Mouse (Mus musculus) ES-Bruce4 (cell line): ENCODE data around the gene Lrch1. TPM values are rescaled to one million over a fixed set of nuclear protein-coding genes. Genes with fewer than 3 reads are reported as not detected.

Experiments
- H3K27ac ChIP-seq: 2 replicates; pipeline ENCODE4 v1.5.1; 2012; ENCODE audit warnings: low read length, inconsistent platforms; ENCODE audit not compliant: insufficient read depth
- H3K27me3 ChIP-seq: 2 replicates; pipeline ENCODE4 v1.6.1; 2012; ENCODE audit warnings: mild to moderate bottlenecking, low read length, inconsistent platforms; ENCODE audit not compliant: control insufficient read depth, poor library complexity, insufficient read depth, severe bottlenecking
- H3K36me3 ChIP-seq: 2 replicates; pipeline ENCODE4 v1.6.1; 2012; ENCODE audit warnings: inconsistent platforms, mild to moderate bottlenecking, low read length, moderate library complexity; ENCODE audit not compliant: control insufficient read depth, poor library complexity, insufficient read depth, severe bottlenecking
- H3K4me1 ChIP-seq: one replicate; pipeline ENCODE4 v1.8.1; 2011; ENCODE audit warnings: low read length; ENCODE audit not compliant: control insufficient read depth, insufficient read depth
- H3K4me3 ChIP-seq: 2 replicates; pipeline ENCODE4 v1.5.1; 2011; ENCODE audit warnings: low read depth, mild to moderate bottlenecking, low read length
- H3K9ac ChIP-seq: 2 replicates; pipeline ENCODE4 v1.6.1; 2012; ENCODE audit warnings: low read depth, mild to moderate bottlenecking, inconsistent platforms; ENCODE audit not compliant: poor library complexity, severe bottlenecking
- H3K9me3 ChIP-seq: replicated peaks from 2 replicates; pipeline ENCODE4 v1.6.1; 2012; ENCODE audit warnings: mild to moderate bottlenecking, low read length, inconsistent platforms; ENCODE audit not compliant: control insufficient read depth, poor library complexity, insufficient read depth, severe bottlenecking
- CTCF ChIP-seq: IDR thresholded peaks from one replicate; pipeline ENCODE4 v1.8.1; 2011; ENCODE audit warnings: low read depth, low read length
- EP300 ChIP-seq: IDR thresholded peaks from 2 replicates; pipeline ENCODE4 v1.6.1; 2011; ENCODE audit warnings: low read depth, low read length; ENCODE audit not compliant: insufficient read depth
- POLR2A ChIP-seq: IDR thresholded peaks from one replicate; pipeline ENCODE4 v1.8.1; 2011; ENCODE audit warnings: low read length; ENCODE audit not compliant: insufficient read depth
- polyA plus RNA-seq: library from polyadenylated mRNA; stranded (reverse); fragments of >200 nt; gene quantifications from 2 replicates; pipeline ENCODE4 v1.2.4, GENCODE M21; 2011; ENCODE audit warnings: low read depth; ENCODE audit not compliant: missing spikeins, insufficient read depth, insufficient read length

The Lrch1 gene
- polyA plus RNA-seq, 1 experiment, result 17.0 TPM

- Histone ChIP-seq H3K27ac (no peak overlapping the region), H3K9ac (no peak overlapping the region), H3K4me1 (peaks cover 3% of the 10 kb centered on the region), H3K27me3 (no peaks in the 10 kb centered on the region), H3K4me3 (no peak overlapping the region), H3K36me3 (no peaks in the 10 kb centered on the region), H3K9me3 (no peaks in the 10 kb centered on the region)
- TF ChIP-seq CTCF, result no peak
- no peak for TF ChIP-seq POLR2A
- TF ChIP-seq EP300, result no peak
Observed at GRCm38 (mm10) chr14:74879480-74879879, 68.2 kb downstream of the Lrch1 start.

GRCm38 (mm10) chr14:74877287-74877686 lies 70.4 kb downstream of the Lrch1 start:
- Histone ChIP-seq H3K9ac (no peak overlapping the region), H3K36me3 (no peaks in the 10 kb centered on the region), H3K27me3 (no peaks in the 10 kb centered on the region), H3K4me1 (no peaks in the 10 kb centered on the region), H3K27ac (no peak overlapping the region), H3K4me3 (no peak overlapping the region), H3K9me3 (no peaks in the 10 kb centered on the region)
- TF ChIP-seq EP300 (no peak), CTCF (no peak), POLR2A (no peak)

- no peaks in the 10 kb centered on the region for H3K4me1 ChIP-seq
- no peak overlapping the region for H3K27ac ChIP-seq
- H3K9me3 ChIP-seq, result no peaks in the 10 kb centered on the region
- no peaks in the 10 kb centered on the region for H3K27me3 ChIP-seq
- H3K4me3 ChIP-seq, result no peak overlapping the region
- no peaks in the 10 kb centered on the region for H3K36me3 ChIP-seq
- TF ChIP-seq EP300 (no peak), POLR2A (no peak), CTCF (no peak)
- no peak overlapping the region for H3K9ac ChIP-seq
Observed at GRCm38 (mm10) chr14:74871220-74871619, 76.5 kb downstream of the Lrch1 start.

- Histone ChIP-seq H3K36me3 (no peaks in the 10 kb centered on the region), H3K4me1 (peaks cover 1% of the 10 kb centered on the region), H3K27me3 (no peaks in the 10 kb centered on the region), H3K9me3 (no peaks in the 10 kb centered on the region), H3K27ac (no peak overlapping the region), H3K4me3 (no peak overlapping the region), H3K9ac (no peak overlapping the region)
- TF ChIP-seq CTCF (no peak), EP300 (no peak), POLR2A (no peak)
Observed at GRCm38 (mm10) chr14:74868902-74869230, 78.8 kb downstream of the Lrch1 start.

GRCm38 (mm10) chr14:74868188-74868901 lies 79.3 kb downstream of the Lrch1 start:
- H3K9me3 ChIP-seq, result no peaks in the 10 kb centered on the region
- H3K36me3 ChIP-seq, result no peaks in the 10 kb centered on the region
- H3K27ac ChIP-seq, result no peak overlapping the region
- TF ChIP-seq EP300, result no peak
- TF ChIP-seq CTCF, result no peak
- no peak for TF ChIP-seq POLR2A
- H3K4me3 ChIP-seq, result no peak overlapping the region
- peaks cover 1% of the 10 kb centered on the region for H3K4me1 ChIP-seq
- no peaks in the 10 kb centered on the region for H3K27me3 ChIP-seq
- no peak overlapping the region for H3K9ac ChIP-seq

GRCm38 (mm10) chr14:74867076-74868042 lies 80.3 kb downstream of the Lrch1 start:
- Histone ChIP-seq H3K4me1 (peaks cover 1% of the 10 kb centered on the region), H3K27ac (no peak overlapping the region), H3K4me3 (no peak overlapping the region), H3K9me3 (no peaks in the 10 kb centered on the region), H3K36me3 (no peaks in the 10 kb centered on the region), H3K27me3 (no peaks in the 10 kb centered on the region), H3K9ac (no peak overlapping the region)
- TF ChIP-seq POLR2A (no peak), EP300 (no peak), CTCF (no peak)
